Mouse (Mus musculus): ENCODE data around the gene Cd5l.

GRCm38 (mm10) chr3:87369181-87369580 lies 11.5 kb downstream of the Cd5l start:
- no peak for TF ChIP-seq CTCF (conservative IDR thresholded peaks at IDR 0.05 in 1 of 2, IDR thresholded peaks at IDR 0.05 in 1 of 2; ENCODE audit: low read depth in 2 of 2, low read length in 2 of 2)
- TF ChIP-seq MXI1 (IDR thresholded peaks at IDR 0.05; ENCODE audit: low read depth, low read length), result no peak
- no peak for TF ChIP-seq POLR2A (IDR thresholded peaks at IDR 0.05; ENCODE audit: low read depth, low read length)
- TF ChIP-seq UBTF (IDR thresholded peaks at IDR 0.05; ENCODE audit: low read depth, low read length), result no peak

Data from CH12.LX (cell line).